Mouse (Mus musculus) embryonic fibroblast, embryonic 13.5 days (primary cell): Measurements from ENCODE around the gene Apba3.

Source experiments
- CTCF ChIP-seq: IDR thresholded peaks from 2 replicates; pipeline ENCODE4 v1.5.1; 2011; ENCODE audit warnings: mild to moderate bottlenecking, control low read depth, low read length, moderate library complexity, borderline replicate concordance; ENCODE audit not compliant: insufficient read depth
- POLR2A ChIP-seq: IDR thresholded peaks from 2 replicates; pipeline ENCODE4 v1.6.1; 2011; ENCODE audit warnings: low read depth, mild to moderate bottlenecking, control low read depth, low read length, moderate library complexity

GRCm38 (mm10) chr10:81272356-81272755 is 5.6 kb downstream of the Apba3 start:
- TF ChIP-seq CTCF (no peak), POLR2A (no peak)
